Mouse (Mus musculus) left cerebral cortex, adult 11 months (tissue): ENCODE measurements at regions not wholly inside any gene's neighbourhood (a gene's known extent, or its start where the extent isn't known, plus 50 kb on each side); places are given as distances from the start of the nearest gene placed in this dataset.
A peak's percentile ranks its signal among the peaks of the same experiment; 100 is the strongest.

Experiments used
- DNase-seq: peaks from one replicate; pipeline ENCODE4 v3.0.0; 2022; ENCODE audit warnings: low spot score

DNA sequence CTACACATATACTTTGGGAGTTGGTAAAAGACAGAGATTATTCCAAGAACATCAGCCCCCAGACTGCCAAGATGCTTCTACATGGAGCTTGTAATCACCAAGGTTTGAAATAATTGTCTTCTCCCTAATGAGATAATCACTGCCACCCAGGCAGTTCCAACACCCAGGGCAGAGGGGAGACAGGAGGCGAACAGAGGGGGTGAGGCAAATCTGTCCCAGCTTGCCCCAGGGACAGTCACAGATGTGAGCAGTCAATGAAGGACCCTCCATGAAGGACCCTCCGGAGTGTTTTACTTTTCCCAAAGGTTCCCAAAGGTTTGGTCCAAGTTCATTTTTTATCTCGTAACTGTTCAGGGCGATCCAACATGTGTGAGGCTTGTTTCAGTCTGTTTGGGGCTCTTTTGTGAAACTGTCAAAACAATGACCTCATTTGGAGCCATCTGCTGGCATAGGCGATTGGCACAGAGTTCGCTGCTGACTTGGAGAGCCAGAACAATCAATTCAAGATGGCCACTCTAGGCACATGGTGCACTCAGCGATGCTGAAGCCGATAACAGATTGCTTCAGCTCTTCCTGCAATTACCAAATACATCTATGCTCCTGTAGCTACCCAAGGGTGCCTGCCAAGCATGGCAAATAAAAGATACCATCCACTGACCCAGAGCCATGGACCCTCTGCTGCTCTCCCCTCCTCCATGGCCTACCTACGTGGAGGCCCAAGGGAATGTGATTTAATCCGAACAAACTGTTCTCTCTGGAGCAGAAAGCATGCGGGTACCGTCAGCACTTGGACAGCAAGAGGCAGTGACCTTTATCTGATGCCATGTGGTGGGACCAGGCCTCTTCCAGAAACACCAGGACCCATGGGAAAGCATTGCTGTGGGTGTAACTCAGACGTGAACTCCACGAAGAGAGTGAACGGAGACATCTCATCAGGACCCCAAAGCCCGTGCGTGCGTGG, 326.9 kb downstream of the Wdr11 start:
- DNase-seq: peak; percentile 16

DNA sequence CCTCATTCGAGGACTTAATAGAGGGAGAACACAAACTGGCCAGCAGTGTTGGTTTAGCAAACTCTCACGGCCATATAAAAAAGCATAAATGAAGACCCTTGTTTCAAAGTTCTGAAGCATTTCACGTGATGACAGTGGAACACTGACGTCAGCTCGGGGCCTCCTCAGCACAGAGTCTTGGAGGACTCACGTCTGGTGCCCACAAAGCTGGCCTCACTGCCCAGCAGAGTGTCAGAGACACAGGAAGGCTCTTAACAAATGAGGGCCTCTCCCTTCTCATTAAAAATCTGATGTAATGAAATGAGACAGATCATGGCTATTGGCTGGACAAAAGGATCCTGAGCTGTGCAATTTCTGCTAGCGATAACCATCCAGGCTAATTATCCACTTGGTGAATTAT, 330.6 kb downstream of the Wdr11 start:
- no peak for DNase-seq

- DNase-seq: no peak
These were observed 345.1 kb downstream of the Wdr11 start for GRCm38 (mm10) chr7:129936731-129937130.

DNA sequence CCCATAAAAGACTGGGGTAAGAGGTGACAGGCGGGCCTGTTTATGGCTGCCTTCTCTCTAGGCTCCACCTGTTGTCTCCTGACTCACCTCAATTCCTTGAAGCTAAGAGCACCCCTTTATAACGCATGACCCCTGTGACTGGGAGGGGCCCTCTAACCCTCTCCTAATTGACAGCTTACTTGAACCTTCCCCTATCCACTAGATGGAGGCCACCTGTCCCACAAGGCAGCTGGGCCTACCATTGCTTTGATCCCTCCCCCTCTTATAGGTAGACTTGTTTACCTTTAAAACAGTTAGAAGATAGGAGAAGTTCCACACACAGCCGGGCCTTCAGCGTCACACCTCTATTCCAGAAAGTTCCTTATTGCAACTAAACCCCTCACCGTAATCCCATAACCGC, 346.1 kb downstream of the Wdr11 start:
- no peak for DNase-seq

DNA sequence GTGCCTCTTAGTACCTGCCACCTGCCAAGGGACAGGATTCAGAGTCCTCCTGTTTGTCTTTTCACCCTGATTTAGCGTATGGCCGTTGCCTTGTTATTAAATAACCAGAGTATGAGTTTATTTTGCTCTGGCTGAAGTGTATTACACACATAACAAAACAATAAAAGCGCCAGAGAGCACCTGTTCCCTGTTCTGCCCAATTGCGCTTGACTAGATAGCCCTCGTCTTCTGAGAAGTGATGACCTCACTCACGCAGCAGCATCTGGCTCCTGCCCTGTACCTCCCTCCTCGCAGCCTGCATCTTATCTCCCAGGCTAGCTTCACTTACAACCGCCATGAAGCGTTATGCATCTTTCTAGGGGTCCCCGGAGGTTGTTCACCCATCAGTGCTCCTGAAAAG, 346.5 kb downstream of the Wdr11 start:
- DNase-seq: no peak

GRCm38 (mm10) chr7:129939266-129939665, 347.6 kb downstream of the Wdr11 start:
- DNase-seq: no peak

- DNase-seq: no peak
These were observed 349.8 kb downstream of the Wdr11 start for GRCm38 (mm10) chr7:129941311-129942029.

DNA sequence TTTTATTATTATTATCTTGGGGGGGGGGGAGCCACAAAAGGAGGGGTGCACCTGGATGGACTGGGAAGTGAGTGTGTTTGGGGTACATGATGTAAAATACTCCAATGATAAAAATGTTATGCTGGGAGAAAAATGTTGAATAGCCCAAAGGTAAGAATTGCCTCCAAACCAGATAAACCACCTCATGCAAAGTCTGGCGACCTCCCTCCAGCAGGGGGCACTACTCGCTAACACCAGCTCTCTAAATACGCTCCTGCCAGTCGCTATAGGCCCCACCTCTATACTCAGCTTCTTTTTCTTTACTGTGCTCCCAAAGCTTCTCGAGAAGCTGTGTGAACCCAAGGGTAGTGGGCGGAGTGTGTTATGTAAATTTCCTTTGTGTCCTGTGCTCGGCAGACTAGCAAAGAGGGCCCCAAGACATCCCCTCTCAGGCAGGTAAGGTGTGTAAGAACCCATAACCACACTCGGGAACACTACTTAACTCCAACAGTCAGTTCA, 357.0 kb downstream of the Wdr11 start:
- no peak for DNase-seq

GRCm38 (mm10) chr7:129950456-129950855, 358.8 kb downstream of the Wdr11 start:
- DNase-seq: no peak

DNA sequence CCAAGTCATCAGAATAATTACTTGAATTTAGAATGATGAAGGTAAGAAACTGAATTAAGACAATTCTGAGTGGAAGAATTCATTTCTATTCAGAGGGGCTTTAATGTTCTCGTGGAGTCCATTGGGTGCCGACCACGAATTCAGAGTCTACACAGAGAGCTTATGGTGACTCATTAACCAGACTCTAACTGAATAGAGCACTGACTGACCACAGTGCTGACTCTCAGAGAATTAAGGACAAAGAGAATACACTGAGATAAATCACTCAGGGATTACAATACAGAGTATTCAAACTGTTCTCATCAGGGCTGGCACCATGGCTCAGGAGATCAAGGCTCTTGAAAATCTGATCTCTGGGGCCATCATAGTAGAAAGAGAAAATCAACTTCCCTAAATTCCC, 366.7 kb downstream of the Wdr11 start:
- no peak for DNase-seq

DNA sequence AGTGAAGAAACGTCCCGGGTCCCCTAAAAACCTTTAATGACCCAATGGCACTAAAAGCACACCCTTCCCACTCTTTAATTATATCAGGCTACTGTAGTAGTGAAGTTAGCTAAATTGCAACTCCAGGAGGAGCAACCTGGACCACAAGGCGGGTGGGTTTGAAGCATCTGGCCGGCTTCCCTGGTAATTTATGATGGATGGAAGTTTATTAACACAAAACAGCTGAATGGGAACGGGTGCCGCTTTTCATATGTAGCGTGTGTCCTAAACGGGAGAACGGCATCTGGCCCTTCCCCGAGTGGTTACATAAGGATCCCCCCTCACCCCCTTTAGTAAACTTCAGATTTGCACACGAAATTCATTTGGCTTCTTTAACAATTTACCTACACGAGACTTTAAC, 370.9 kb downstream of the Wdr11 start:
- no peak for DNase-seq

- no peak for DNase-seq
These were observed 372.5 kb downstream of the Wdr11 start for GRCm38 (mm10) chr7:129964192-129964591.

DNA sequence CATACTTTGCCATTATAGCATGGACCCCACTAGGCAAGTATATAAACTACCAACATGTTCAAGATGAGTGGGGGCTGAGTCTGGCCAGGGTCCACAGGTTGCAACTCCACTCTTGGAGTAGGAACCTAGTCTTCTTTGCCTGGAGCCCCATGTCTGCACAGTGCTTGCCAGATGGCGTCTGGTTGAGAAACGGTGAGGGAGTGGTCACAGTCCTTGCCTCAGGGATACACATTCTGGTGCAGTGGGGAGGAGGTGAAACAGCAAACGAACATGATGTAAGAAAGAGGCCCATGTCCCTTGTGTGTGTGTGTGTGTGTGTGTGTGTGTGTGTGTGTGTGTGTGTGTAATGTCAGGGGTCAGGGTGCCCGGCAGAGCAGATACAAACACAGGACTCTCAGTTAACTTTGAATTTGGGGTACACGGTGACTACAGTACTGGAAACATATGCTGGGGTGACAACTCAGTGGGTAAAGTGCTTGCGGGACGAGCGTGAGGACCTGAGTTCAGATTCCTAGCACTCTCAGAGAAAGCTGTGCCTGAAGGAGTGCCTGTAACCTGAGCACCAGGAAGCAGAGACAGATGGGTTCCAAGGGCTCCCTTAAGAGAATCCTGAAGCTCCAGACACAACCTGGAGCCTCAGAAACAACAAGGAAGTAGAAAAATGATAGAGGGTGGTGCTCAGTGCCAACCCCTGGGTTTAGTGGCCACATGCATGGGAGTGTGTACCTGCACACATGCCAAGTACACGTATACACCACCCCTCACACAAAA, 373.8 kb downstream of the Wdr11 start:
- DNase-seq: no peak

GRCm38 (mm10) chr7:129966771-129967170, 375.1 kb downstream of the Wdr11 start:
- no peak for DNase-seq

DNA sequence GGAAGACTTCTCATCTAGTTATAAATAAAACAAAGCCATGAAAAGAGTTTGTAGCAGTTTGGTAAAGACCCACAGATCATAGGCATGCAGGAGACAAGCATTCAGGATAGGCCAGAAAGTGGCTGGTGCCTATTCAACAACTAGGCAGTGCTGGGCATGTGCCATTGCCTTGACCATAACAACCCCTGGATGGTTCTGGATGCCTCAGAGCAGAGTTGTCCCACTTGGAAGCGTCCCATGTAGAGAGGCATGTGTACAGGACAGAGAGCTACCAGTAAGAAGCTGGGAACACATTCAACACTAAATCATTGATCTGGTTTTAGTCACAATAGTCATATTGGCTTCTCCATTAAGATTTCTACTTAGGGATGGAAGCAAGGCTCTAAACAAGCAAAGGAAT, 378.5 kb downstream of the Wdr11 start:
- DNase-seq: no peak

GRCm38 (mm10) chr7:129974206-129974605, 382.5 kb downstream of the Wdr11 start:
- DNase-seq: no peak

DNA sequence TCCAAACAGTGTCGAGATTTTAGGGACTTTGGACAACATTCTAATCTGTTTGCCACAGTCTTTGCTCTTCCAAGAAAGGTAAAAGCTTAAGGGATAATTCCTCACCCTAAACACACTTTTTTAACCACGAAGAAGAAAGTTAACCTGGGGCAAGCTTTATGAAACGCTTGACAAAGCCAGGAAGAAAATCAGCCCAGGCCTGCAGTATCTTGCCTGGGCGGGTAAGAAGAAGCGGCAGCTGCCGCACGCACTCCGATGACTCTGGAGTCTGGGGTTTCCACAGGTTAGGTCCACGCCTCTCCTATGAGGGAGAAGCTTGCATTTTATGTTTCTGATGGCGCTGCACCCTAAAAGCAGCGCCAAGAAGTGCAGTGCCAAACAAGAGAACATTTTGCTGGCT, 383.2 kb downstream of the Wdr11 start:
- no peak for DNase-seq

GRCm38 (mm10) chr7:129975781-129976514, 384.3 kb downstream of the Wdr11 start:
- DNase-seq: no peak

GRCm38 (mm10) chr7:129978576-129978975, 386.9 kb downstream of the Wdr11 start:
- no peak for DNase-seq

- DNase-seq: no peak
These were observed 387.7 kb downstream of the Wdr11 start for GRCm38 (mm10) chr7:129979337-129979736.

GRCm38 (mm10) chr7:129980501-129980900, 388.8 kb downstream of the Wdr11 start:
- DNase-seq: no peak

DNA sequence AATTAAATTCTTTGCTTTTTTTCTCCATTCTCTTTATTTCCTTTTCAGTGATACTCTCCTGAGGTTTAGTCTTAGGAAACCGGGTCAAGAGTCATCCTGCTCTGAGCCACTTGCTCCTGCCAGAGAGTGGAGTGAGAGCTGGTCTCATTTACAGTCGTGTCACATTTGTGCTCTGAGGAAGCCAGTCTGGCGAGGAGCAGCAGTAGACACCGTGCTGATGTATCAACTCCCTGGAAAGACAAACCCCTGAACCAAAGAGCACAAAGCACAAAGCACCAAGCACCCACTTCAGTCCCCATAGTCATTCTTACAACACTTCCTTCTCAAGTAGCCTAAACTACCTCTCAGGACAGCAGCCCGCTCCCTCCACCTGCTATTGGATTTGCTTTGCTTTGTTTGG, 390.7 kb downstream of the Wdr11 start:
- no peak for DNase-seq
